Mouse (Mus musculus): ENCODE data around the gene Gm10722.
"Not testable (repeated sequence)": the region's sequence is repeated elsewhere in the genome, so short reads cannot be mapped to it uniquely, and the experiment has no call there.

The Gm10722 gene

GRCm38 (mm10) chr9:3000445-3000972 is at the start of gene Gm10722:
Gene Gm10722 (plus strand): TSS chr9:3000922.
- DNase-seq (ENCODE audit: low read depth, low spot score): peak; percentile 46

- DNase-seq (ENCODE audit: low read depth, low spot score): not testable (repeated sequence)
Observed at GRCm38 (mm10) chr9:3001006-3001405, 284 bp downstream of the Gm10722 start.

- peak; percentile 6 for DNase-seq (ENCODE audit: low read depth, low spot score)
Observed at GRCm38 (mm10) chr9:3001948-3002659, 1.4 kb downstream of the Gm10722 start.

GRCm38 (mm10) chr9:3002794-3003396 is 2.2 kb downstream of the Gm10722 start, which contains the start of gene Gm11168:
Gene Gm11168 (plus strand): TSS chr9:3003346.
- not testable (repeated sequence) for DNase-seq (ENCODE audit: low read depth, low spot score)

- not testable (repeated sequence) for DNase-seq (ENCODE audit: low read depth, low spot score)
Observed at GRCm38 (mm10) chr9:3006179-3006578, 5.5 kb downstream of the Gm10722 start.

GRCm38 (mm10) chr9:3006636-3007035 is 5.9 kb downstream of the Gm10722 start:
- not testable (repeated sequence) for DNase-seq (ENCODE audit: low read depth, low spot score)

GRCm38 (mm10) chr9:3007272-3007671 is 6.5 kb downstream of the Gm10722 start:
- DNase-seq (ENCODE audit: low read depth, low spot score): peak; percentile 9

- DNase-seq (ENCODE audit: low read depth, low spot score): not testable (repeated sequence)
Observed at GRCm38 (mm10) chr9:3009331-3009730, 8.6 kb downstream of the Gm10722 start.

- DNase-seq (ENCODE audit: low read depth, low spot score): not testable (repeated sequence)
Observed at GRCm38 (mm10) chr9:3012054-3012621, 11.4 kb downstream of the Gm10722 start.

GRCm38 (mm10) chr9:3012733-3013279 is 12.1 kb downstream of the Gm10722 start, which contains the start of gene Gm10721:
Gene Gm10721 (plus strand): TSS chr9:3013140.
- DNase-seq (ENCODE audit: low read depth, low spot score): not testable (repeated sequence)

- DNase-seq (ENCODE audit: low read depth, low spot score): not testable (repeated sequence)
Observed at GRCm38 (mm10) chr9:3015354-3015753, 14.6 kb downstream of the Gm10722 start, which contains the start of gene Gm10720. Gene Gm10720 (plus strand): TSS chr9:3015654.

- DNase-seq (ENCODE audit: low read depth, low spot score): not testable (repeated sequence)
Observed at GRCm38 (mm10) chr9:3015896-3016295, 15.2 kb downstream of the Gm10722 start.

- DNase-seq (ENCODE audit: low read depth, low spot score): not testable (repeated sequence)
Observed at GRCm38 (mm10) chr9:3017108-3017507, 16.4 kb downstream of the Gm10722 start, which contains the start of gene Gm10719. Gene Gm10719 (plus strand): TSS chr9:3017408.

- not testable (repeated sequence) for DNase-seq (ENCODE audit: low read depth, low spot score)
Observed at GRCm38 (mm10) chr9:3018944-3019343, 18.2 kb downstream of the Gm10722 start.

- DNase-seq (ENCODE audit: low read depth, low spot score): not testable (repeated sequence)
Observed at GRCm38 (mm10) chr9:3019835-3020727, 19.4 kb downstream of the Gm10722 start.

- DNase-seq (ENCODE audit: low read depth, low spot score): peak; percentile 11
Observed at GRCm38 (mm10) chr9:3022316-3023008, 21.7 kb downstream of the Gm10722 start.

- not testable (repeated sequence) for DNase-seq (ENCODE audit: low read depth, low spot score)
Observed at GRCm38 (mm10) chr9:3023312-3023984, 22.7 kb downstream of the Gm10722 start, which contains the start of gene Gm10718. Gene Gm10718 (plus strand): TSS chr9:3023547.

GRCm38 (mm10) chr9:3023985-3024648 is 23.4 kb downstream of the Gm10722 start:
- not testable (repeated sequence) for DNase-seq (ENCODE audit: low read depth, low spot score)
